Mouse (Mus musculus): ENCODE data around the gene Dap3. TPM values are rescaled to one million over a fixed set of nuclear protein-coding genes. Genes with fewer than 3 reads are reported as not detected.

Dap3 gene
- total and polyA plus RNA-seq, 3 experiments: 128 to 169 (median 145) TPM

GRCm38 (mm10) chr3:88905741-88906140, 45.2 kb downstream of the Dap3 start:
- Histone ChIP-seq H3K4me3 (replicated peaks in 1 of 3; ENCODE audit: low read depth in 2 of 3, low read length in 2 of 3, poor library complexity in 1 of 3) (no peak overlapping the region), H3K9me3 (replicated peaks; ENCODE audit: low read length) (no peaks in the 10 kb centered on the region), H3K4me2 (ENCODE audit: insufficient read depth, low read depth, poor library complexity, severe bottlenecking) (no peak overlapping the region), H3K9ac (ENCODE audit: insufficient read depth, low read depth) (no peak overlapping the region), H3K4me1 (ENCODE audit: control insufficient read depth in 1 of 2, insufficient read depth in 2 of 2) (no peaks in the 10 kb centered on the region), H3K27me3 (replicated peaks) (no peaks in the 10 kb centered on the region), H3K36me3 (replicated peaks in 1 of 2; ENCODE audit: control insufficient read depth in 1 of 2, insufficient read depth in 1 of 2, low read length in 1 of 2) (peaks cover 80 to 97% of the 10 kb centered on the region in 2 experiments), H3K27ac (ENCODE audit: insufficient read depth, low read depth) (no peak overlapping the region), H3K79me2 (replicated peaks; ENCODE audit: control insufficient read depth, extremely low read depth, insufficient read depth, poor library complexity, severe bottlenecking) (no peaks in the 10 kb centered on the region)
- in situ Hi-C loops (cut with MboI; ENCODE audit: low pct_ligation_motif_present, low pct_unique_long_range_greater_than_20kb, low sequenced_read_pairs): loop anchor here (10.0 kb wide), 1 partner anchor 51 kb away; no protein-coding TSS in a partner anchor
- DNase-seq (ENCODE audit: extremely low read depth): no peak
- 0 out of 2 replicates have a peak, but pooled peaks have one; percentile 31 for TF ChIP-seq ZMIZ1 (IDR thresholded peaks at IDR 0.05; ENCODE audit: low read depth, low read length)
- TF ChIP-seq USF2 (conservative IDR thresholded peaks at IDR 0.05; ENCODE audit: low read depth, low read length): no peak
- TF ChIP-seq EP300 (IDR thresholded peaks at IDR 0.05; ENCODE audit: low read length): no peak
- TF ChIP-seq ETS1 (conservative IDR thresholded peaks at IDR 0.05; ENCODE audit: low read depth, low read length): no peak
- dilution Hi-C loops (cut with MboI; ENCODE audit: extremely low pct_ligation_motif_present, extremely low pct_unique_long_range_greater_than_20kb, low sequenced_read_pairs): no loop called here

GRCm38 (mm10) chr3:88905209-88905608, 45.8 kb downstream of the Dap3 start:
- DNase-seq (ENCODE audit: extremely low read depth): no peak

GRCm38 (mm10) chr3:88904803-88905202, 46.2 kb downstream of the Dap3 start:
- no peaks in the 10 kb centered on the region for H3K79me2 ChIP-seq (replicated peaks; ENCODE audit: control insufficient read depth, extremely low read depth, insufficient read depth, poor library complexity, severe bottlenecking)
- dilution Hi-C loops (cut with MboI; ENCODE audit: extremely low pct_ligation_motif_present, extremely low pct_unique_long_range_greater_than_20kb, low sequenced_read_pairs): no loop called here
- H3K4me2 ChIP-seq (ENCODE audit: insufficient read depth, low read depth, poor library complexity, severe bottlenecking): no peak overlapping the region
- in situ Hi-C loops (cut with MboI; ENCODE audit: low pct_ligation_motif_present, low pct_unique_long_range_greater_than_20kb, low sequenced_read_pairs): loop anchor here (10.0 kb wide), 1 partner anchor 50 kb away; no protein-coding TSS in a partner anchor
- H3K27me3 ChIP-seq (replicated peaks): no peaks in the 10 kb centered on the region
- DNase-seq (ENCODE audit: extremely low read depth): no peak
- H3K9me3 ChIP-seq (replicated peaks; ENCODE audit: low read length): no peaks in the 10 kb centered on the region
- H3K4me3 ChIP-seq (replicated peaks in 1 of 3; ENCODE audit: low read depth in 2 of 3, low read length in 2 of 3, poor library complexity in 1 of 3): no peak overlapping the region
- no peak overlapping the region for H3K9ac ChIP-seq (ENCODE audit: insufficient read depth, low read depth)
- no peaks in the 10 kb centered on the region for H3K4me1 ChIP-seq (ENCODE audit: control insufficient read depth in 1 of 2, insufficient read depth in 2 of 2)
- H3K36me3 ChIP-seq (replicated peaks in 1 of 2; ENCODE audit: control insufficient read depth in 1 of 2, insufficient read depth in 1 of 2, low read length in 1 of 2): peaks cover 74 to 93% of the 10 kb centered on the region in 2 experiments
- H3K27ac ChIP-seq (ENCODE audit: insufficient read depth, low read depth): no peak overlapping the region
- TF ChIP-seq CTCF (conservative IDR thresholded peaks at IDR 0.05 in 1 of 2, IDR thresholded peaks at IDR 0.05 in 1 of 2; ENCODE audit: low read depth in 2 of 2, low read length in 2 of 2) (no peak), MAX (IDR thresholded peaks at IDR 0.05; ENCODE audit: low read length) (no peak), NELFE (IDR thresholded peaks at IDR 0.05; ENCODE audit: low read depth, low read length) (no peak), RCOR1 (conservative IDR thresholded peaks at IDR 0.05; ENCODE audit: low read depth, low read length) (no peak), MAZ (IDR thresholded peaks at IDR 0.05; ENCODE audit: low read depth, low read length) (no peak), ETS1 (conservative IDR thresholded peaks at IDR 0.05; ENCODE audit: low read depth, low read length) (no peak), JUN (IDR thresholded peaks at IDR 0.05; ENCODE audit: insufficient read depth, low read depth, low read length) (no peak), JUND (conservative IDR thresholded peaks at IDR 0.05; ENCODE audit: low read depth, low read length) (no peak)

More at GRCm38 (mm10) chr3:88905209-88905608, 45.8 kb downstream of the Dap3 start:
- Histone ChIP-seq H3K27ac (ENCODE audit: insufficient read depth, low read depth) (no peak overlapping the region), H3K36me3 (replicated peaks in 1 of 2; ENCODE audit: control insufficient read depth in 1 of 2, insufficient read depth in 1 of 2, low read length in 1 of 2) (peaks cover 78 to 96% of the 10 kb centered on the region in 2 experiments), H3K79me2 (replicated peaks; ENCODE audit: control insufficient read depth, extremely low read depth, insufficient read depth, poor library complexity, severe bottlenecking) (no peaks in the 10 kb centered on the region), H3K4me1 (ENCODE audit: control insufficient read depth in 1 of 2, insufficient read depth in 2 of 2) (no peaks in the 10 kb centered on the region), H3K27me3 (replicated peaks) (no peaks in the 10 kb centered on the region), H3K9ac (ENCODE audit: insufficient read depth, low read depth) (no peak overlapping the region), H3K4me2 (ENCODE audit: insufficient read depth, low read depth, poor library complexity, severe bottlenecking) (no peak overlapping the region), H3K9me3 (replicated peaks; ENCODE audit: low read length) (no peaks in the 10 kb centered on the region), H3K4me3 (replicated peaks in 1 of 3; ENCODE audit: low read depth in 2 of 3, low read length in 2 of 3, poor library complexity in 1 of 3) (no peak overlapping the region)
- dilution Hi-C loops (cut with MboI; ENCODE audit: extremely low pct_ligation_motif_present, extremely low pct_unique_long_range_greater_than_20kb, low sequenced_read_pairs): no loop called here
- in situ Hi-C loops (cut with MboI; ENCODE audit: low pct_ligation_motif_present, low pct_unique_long_range_greater_than_20kb, low sequenced_read_pairs): loop anchor here (10.0 kb wide), 1 partner anchor 50 kb away; no protein-coding TSS in a partner anchor
- TF ChIP-seq ZMIZ1 (IDR thresholded peaks at IDR 0.05; ENCODE audit: low read depth, low read length) (no peak), JUND (conservative IDR thresholded peaks at IDR 0.05; ENCODE audit: low read depth, low read length) (no peak), POLR2AphosphoS2 (IDR thresholded peaks at IDR 0.05; ENCODE audit: low read depth, low read length) (no peak), EP300 (IDR thresholded peaks at IDR 0.05; ENCODE audit: low read length) (no peak), SIN3A (IDR thresholded peaks at IDR 0.05; ENCODE audit: low read length) (no peak), USF2 (conservative IDR thresholded peaks at IDR 0.05; ENCODE audit: low read depth, low read length) (no peak), NRF1 (IDR thresholded peaks at IDR 0.05; ENCODE audit: low read depth, low read length) (no peak), SMC3 (IDR thresholded peaks at IDR 0.05; ENCODE audit: low read depth, low read length) (no peak), ETS1 (conservative IDR thresholded peaks at IDR 0.05; ENCODE audit: low read depth, low read length) (no peak), CHD1 (IDR thresholded peaks at IDR 0.05; ENCODE audit: low read depth, low read length) (no peak), ELF1 (IDR thresholded peaks at IDR 0.05; ENCODE audit: low read depth, low read length) (no peak), NELFE (IDR thresholded peaks at IDR 0.05; ENCODE audit: low read depth, low read length) (no peak), MAX (IDR thresholded peaks at IDR 0.05; ENCODE audit: low read length) (no peak), HCFC1 (IDR thresholded peaks at IDR 0.05; ENCODE audit: low read depth, low read length) (no peak), USF1 (IDR thresholded peaks at IDR 0.05; ENCODE audit: low read depth, low read length) (no peak), JUN (IDR thresholded peaks at IDR 0.05; ENCODE audit: insufficient read depth, low read depth, low read length) (no peak), CHD2 (IDR thresholded peaks at IDR 0.05; ENCODE audit: low read length) (no peak), MAZ (IDR thresholded peaks at IDR 0.05; ENCODE audit: low read depth, low read length) (no peak), MXI1 (IDR thresholded peaks at IDR 0.05; ENCODE audit: low read depth, low read length) (no peak), RAD21 (IDR thresholded peaks at IDR 0.05; ENCODE audit: low read depth, low read length) (no peak)
